Mouse (Mus musculus): ENCODE data around the gene Lzts2. TPM values are rescaled to one million over a fixed set of nuclear protein-coding genes. Genes with fewer than 3 reads are reported as not detected.
"Not testable (repeated sequence)": the region's sequence is repeated elsewhere in the genome, so short reads cannot be mapped to it uniquely, and the experiment has no call there.

Lzts2 gene
- polyA plus RNA-seq, 1 experiment from 2014 or later = 69.1 TPM

DNA sequence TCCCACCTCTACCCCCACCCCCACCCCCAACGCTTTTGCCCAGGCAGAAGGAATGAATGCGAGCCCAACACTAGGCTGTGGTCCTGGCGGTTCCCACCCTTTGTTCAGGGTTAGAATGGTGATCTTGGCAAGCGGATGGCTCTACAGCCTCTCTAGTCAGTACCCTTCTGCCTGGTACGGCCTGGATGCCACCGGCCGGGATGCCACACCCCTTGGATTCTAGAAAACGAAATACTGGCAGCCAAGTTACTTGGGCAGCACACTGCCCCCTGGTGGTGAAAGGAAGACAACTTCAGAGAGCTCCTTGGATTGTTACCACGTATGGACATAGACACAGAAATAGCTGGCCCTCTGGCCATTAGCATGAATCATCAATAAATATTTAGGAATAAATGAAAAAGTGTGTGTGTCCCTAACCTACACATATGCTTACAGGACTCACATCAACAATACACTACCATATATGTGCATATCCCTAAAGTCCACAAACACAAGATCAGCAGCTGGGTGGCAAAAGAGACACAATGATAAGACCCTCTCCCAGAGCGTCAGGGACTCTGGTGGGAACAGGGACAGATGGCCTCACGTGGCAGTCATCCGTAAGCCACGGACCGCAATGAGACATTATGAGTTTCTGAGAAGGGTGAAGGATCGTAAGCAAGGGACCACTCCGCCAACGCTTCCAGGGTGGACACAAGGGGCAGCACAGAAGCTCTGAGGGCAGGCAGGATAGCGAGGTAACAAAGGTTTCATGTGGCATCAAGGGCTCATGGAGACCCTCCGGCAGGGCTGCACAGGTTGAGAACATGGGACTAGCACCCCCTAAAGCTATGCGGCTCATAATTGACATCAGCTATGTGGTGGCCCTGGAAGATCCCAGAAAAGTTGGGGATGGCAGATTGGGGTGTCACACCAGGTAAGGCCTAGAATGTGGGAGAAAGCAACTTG is 16.8 kb downstream of the Lzts2 start:
- Histone ChIP-seq H3K4me3 (peak overlapping the region; percentile 16; the same call in 1 of the 2 replicates), H3K4me1 (replicated peaks) (peaks cover 61% of the 10 kb centered on the region), H3K27me3 (ENCODE audit: insufficient read depth, poor library complexity, severe bottlenecking) (peaks cover 15% of the 10 kb centered on the region), H3K36me3 (peaks cover 30% of the 10 kb centered on the region), H3K27ac (no peak overlapping the region), H3K9me3 (no peaks in the 10 kb centered on the region)
- WGBS = 43% methylated on average over 20 of the region's 20 CpGs
- peak; percentile 75 for DNase-seq (ENCODE audit: low spot score)

DNA sequence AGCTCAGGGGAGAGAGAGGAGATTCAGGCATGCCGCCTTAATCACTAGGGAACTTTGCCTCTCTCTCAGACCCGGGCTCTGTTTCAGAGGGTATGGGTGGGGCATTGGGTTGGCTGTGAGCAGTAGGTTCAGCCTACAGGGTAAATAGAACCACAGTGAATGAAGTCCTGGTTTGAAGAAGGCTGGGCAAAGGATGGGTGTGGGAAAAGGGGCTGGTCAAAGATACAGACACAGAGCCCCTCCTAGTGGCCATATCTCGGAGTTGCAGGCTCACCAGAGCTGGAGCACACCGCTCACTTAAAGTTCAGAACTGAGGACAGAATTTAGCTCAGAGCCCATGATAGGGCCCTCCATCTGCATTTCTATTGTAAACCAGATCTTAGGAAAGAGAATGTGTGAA is 17.6 kb downstream of the Lzts2 start:
- H3K4me3 ChIP-seq = no peak overlapping the region
- H3K36me3 ChIP-seq = peaks cover 22% of the 10 kb centered on the region
- peaks cover 61% of the 10 kb centered on the region for H3K4me1 ChIP-seq (replicated peaks)
- WGBS = 26% methylated on average over 4 of the region's 4 CpGs
- peak; percentile 83 for DNase-seq (ENCODE audit: low spot score)
- H3K27ac ChIP-seq = no peak overlapping the region
- H3K9me3 ChIP-seq = no peaks in the 10 kb centered on the region
- H3K27me3 ChIP-seq (ENCODE audit: insufficient read depth, poor library complexity, severe bottlenecking) = peaks cover 23% of the 10 kb centered on the region

DNA sequence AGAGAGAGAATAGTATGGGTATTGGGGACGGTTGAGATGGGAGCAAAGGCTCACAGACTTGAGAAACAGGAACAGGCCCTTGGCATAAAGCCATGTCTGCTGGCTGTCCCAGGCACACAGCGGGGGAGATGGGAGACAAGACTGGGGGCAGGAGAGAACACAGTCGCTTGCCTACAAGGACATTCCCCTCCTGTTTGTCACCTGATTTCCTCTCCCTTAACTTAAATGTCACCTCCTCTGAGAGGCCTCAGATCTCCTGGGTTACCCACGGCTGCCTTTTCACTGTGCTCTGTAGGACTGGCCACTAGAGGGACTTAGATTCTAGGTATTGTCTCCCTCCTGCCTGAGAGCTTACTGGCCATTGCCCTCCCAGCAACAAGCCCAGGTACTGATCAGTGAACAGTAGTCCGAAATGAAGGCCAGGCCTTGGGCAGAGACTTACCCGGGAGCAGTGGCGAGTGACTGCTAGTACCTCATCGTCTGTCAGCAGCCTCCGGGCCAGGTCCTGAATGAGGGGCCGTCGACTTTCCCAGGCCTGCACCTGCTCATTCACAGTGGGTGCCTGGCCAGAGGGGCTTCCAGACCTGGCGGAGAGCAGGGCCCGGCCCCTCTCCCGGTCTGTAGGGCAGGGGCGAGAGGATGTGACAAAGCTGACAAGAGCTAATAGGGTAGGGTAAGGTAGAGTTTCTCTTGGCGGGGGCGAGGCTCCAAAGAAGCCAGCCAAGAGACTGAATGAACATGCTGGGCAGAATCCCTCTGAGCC is 18.5 kb downstream of the Lzts2 start:
- DNase-seq (ENCODE audit: low spot score) = no peak
- WGBS = 49% methylated on average over 17 of the region's 17 CpGs
- Histone ChIP-seq H3K9me3 (no peaks in the 10 kb centered on the region), H3K27me3 (ENCODE audit: insufficient read depth, poor library complexity, severe bottlenecking) (peaks cover 27% of the 10 kb centered on the region), H3K4me1 (replicated peaks) (peaks cover 63% of the 10 kb centered on the region), H3K36me3 (peaks cover 12% of the 10 kb centered on the region), H3K4me3 (no peak overlapping the region), H3K27ac (0 out of 2 replicates have a peak overlapping the region, but pooled peaks have one; percentile 5)

- Histone ChIP-seq H3K9me3 (no peaks in the 10 kb centered on the region), H3K4me3 (no peak overlapping the region), H3K27me3 (ENCODE audit: insufficient read depth, poor library complexity, severe bottlenecking) (peaks cover 64% of the 10 kb centered on the region), H3K27ac (peak overlapping the region; percentile 54; the same call in 1 of the 2 replicates), H3K4me1 (replicated peaks) (peaks cover 45% of the 10 kb centered on the region), H3K36me3 (no peaks in the 10 kb centered on the region)
- DNase-seq (ENCODE audit: low spot score) = peak; percentile 70
- WGBS = 29% methylated on average over 16 of the region's 16 CpGs
Measured at GRCm38 (mm10) chr19:45036867-45037266, 22.7 kb downstream of the Lzts2 start.

DNA sequence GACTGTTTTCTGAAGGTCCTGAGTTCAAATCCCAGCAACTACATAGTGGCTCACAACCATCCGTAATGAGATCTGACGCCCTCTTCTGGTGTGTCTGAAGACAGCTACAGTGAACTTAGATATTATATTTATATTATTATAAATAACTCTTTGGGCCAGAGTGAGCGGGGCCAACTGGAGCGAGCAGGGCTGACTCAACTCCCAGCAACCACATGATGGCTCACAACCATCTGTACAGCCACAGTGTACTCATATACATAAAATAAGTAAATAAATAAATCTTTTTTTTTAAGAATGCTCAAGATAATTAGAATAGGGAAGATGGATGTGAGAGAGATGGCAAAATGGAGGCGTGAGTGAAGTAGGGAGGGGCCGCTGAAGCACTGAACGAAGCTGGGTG is 24.0 kb downstream of the Lzts2 start:
- WGBS = 92% methylated on average over 7 of the region's 7 CpGs
- not testable (repeated sequence) for DNase-seq (ENCODE audit: low spot score); H3K36me3 ChIP-seq; H3K4me3 ChIP-seq; H3K9me3 ChIP-seq; H3K27ac ChIP-seq
- Histone ChIP-seq H3K27me3 (ENCODE audit: insufficient read depth, poor library complexity, severe bottlenecking) (peaks cover 69% of the 10 kb centered on the region), H3K4me1 (replicated peaks) (peaks cover 40% of the 10 kb centered on the region)

DNA sequence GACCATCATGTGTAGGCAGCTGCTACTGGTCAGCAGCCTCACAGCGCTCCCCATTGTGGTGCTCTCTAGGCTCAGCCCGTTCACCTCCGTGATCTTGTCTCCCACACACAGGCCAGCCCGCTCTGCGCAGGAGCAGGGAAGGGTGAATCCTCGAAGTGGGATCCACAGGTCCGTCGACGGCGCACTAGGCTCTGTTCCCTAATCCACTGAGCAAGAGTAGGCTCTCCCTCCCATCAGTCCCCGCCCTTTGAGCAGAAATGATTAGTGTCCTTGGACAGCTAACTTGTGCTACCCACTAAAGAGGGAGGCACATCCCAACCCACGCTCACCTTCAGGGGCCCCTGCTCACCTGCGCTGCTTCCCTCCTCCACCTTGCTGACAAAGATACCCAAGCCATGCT is 26.0 kb downstream of the Lzts2 start:
- H3K36me3 ChIP-seq = no peaks in the 10 kb centered on the region
- no peak overlapping the region for H3K27ac ChIP-seq
- peaks cover 89% of the 10 kb centered on the region for H3K27me3 ChIP-seq (ENCODE audit: insufficient read depth, poor library complexity, severe bottlenecking)
- DNase-seq (ENCODE audit: low spot score) = no peak
- no peaks in the 10 kb centered on the region for H3K9me3 ChIP-seq
- H3K4me1 ChIP-seq (replicated peaks) = peaks cover 46% of the 10 kb centered on the region
- H3K4me3 ChIP-seq = no peak overlapping the region
- WGBS = 52% methylated on average over 13 of the region's 13 CpGs

- WGBS = 66% methylated on average over 11 of the region's 11 CpGs
- H3K9me3 ChIP-seq = no peaks in the 10 kb centered on the region
- H3K4me3 ChIP-seq = no peak overlapping the region
- no peak for DNase-seq (ENCODE audit: low spot score)
- H3K36me3 ChIP-seq = no peaks in the 10 kb centered on the region
- H3K4me1 ChIP-seq (replicated peaks) = peaks cover 60% of the 10 kb centered on the region
- peaks cover 92% of the 10 kb centered on the region for H3K27me3 ChIP-seq (ENCODE audit: insufficient read depth, poor library complexity, severe bottlenecking)
- H3K27ac ChIP-seq = no peak overlapping the region
Measured at GRCm38 (mm10) chr19:45044389-45044927, 30.2 kb downstream of the Lzts2 start.

GRCm38 (mm10) chr19:45045236-45045635 is 31.0 kb downstream of the Lzts2 start:
- Histone ChIP-seq H3K4me3 (no peak overlapping the region), H3K36me3 (no peaks in the 10 kb centered on the region), H3K9me3 (no peaks in the 10 kb centered on the region), H3K27me3 (ENCODE audit: insufficient read depth, poor library complexity, severe bottlenecking) (peaks cover 92% of the 10 kb centered on the region), H3K4me1 (replicated peaks) (peaks cover 54% of the 10 kb centered on the region), H3K27ac (no peak overlapping the region)
- WGBS = 47% methylated on average over 15 of the region's 15 CpGs
- DNase-seq (ENCODE audit: low spot score) = no peak

DNA sequence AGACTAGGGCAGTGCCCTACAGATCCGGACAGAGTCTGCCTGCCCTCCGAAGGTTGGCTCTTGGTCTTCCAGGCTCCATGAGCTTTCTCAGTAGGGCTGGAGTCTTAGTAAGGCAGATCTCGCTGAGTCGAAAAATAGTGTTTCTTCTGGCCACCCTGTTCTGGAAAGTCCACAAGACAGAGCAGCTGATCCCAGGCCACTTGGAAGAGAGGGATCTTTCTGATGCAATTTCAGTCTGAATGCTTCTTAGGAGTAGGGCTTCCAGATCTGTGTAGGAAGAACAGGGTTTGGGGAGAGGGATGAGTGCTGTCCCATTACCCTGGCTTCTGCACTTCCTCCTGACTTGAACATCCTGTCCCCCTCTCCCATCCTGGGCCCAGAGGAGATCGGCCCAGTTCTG is 31.4 kb downstream of the Lzts2 start, which contains the start of gene Pdzd7:
Gene Pdzd7 (minus strand): TSS at position 67 of the 400 bp plus-strand sequence.
- Histone ChIP-seq H3K27ac (peak within 1 kb of the TSS; percentile 86), H3K36me3 (no peaks in the 10 kb centered on the region), H3K9me3 (no peaks in the 10 kb centered on the region), H3K27me3 (ENCODE audit: insufficient read depth, poor library complexity, severe bottlenecking) (peaks cover 92% of the 10 kb centered on the region), H3K4me3 (peak within 1 kb of the TSS; percentile 61), H3K4me1 (replicated peaks) (peaks cover 53% of the 10 kb centered on the region)
- 75% methylated on average over 5 of the region's 5 CpGs for WGBS
- no peak for DNase-seq (ENCODE audit: low spot score)

- Histone ChIP-seq H3K27me3 (ENCODE audit: insufficient read depth, poor library complexity, severe bottlenecking) (peaks cover 83% of the 10 kb centered on the region), H3K4me1 (replicated peaks) (peaks cover 43% of the 10 kb centered on the region), H3K9me3 (no peaks in the 10 kb centered on the region), H3K36me3 (no peaks in the 10 kb centered on the region), H3K27ac (peak overlapping the region; percentile 86), H3K4me3 (peak overlapping the region; percentile 61)
- DNase-seq (ENCODE audit: low spot score) = peak; percentile 62
- 2% methylated on average over 34 of the region's 34 CpGs for WGBS
Measured at GRCm38 (mm10) chr19:45046523-45047321, 32.5 kb downstream of the Lzts2 start.

- peak within 1 kb of the TSS; percentile 86 for H3K27ac ChIP-seq
- H3K4me3 ChIP-seq = peak within 1 kb of the TSS; percentile 61
- DNase-seq (ENCODE audit: low spot score) = peak; percentile 80
- under 1% methylated on average over 26 of the region's 26 CpGs for WGBS
- peaks cover 41% of the 10 kb centered on the region for H3K4me1 ChIP-seq (replicated peaks)
- peaks cover 5% of the 10 kb centered on the region; the same call in 1 of the 2 replicates for H3K36me3 ChIP-seq
- peaks cover 75% of the 10 kb centered on the region for H3K27me3 ChIP-seq (ENCODE audit: insufficient read depth, poor library complexity, severe bottlenecking)
- H3K9me3 ChIP-seq = no peaks in the 10 kb centered on the region
Measured at GRCm38 (mm10) chr19:45047417-45047934, 33.3 kb downstream of the Lzts2 start, which contains the start of gene Sfxn3. TSS of gene Sfxn3 (plus strand) at chr19:45047503.

Measured in hindbrain, embryonic 10.5 days (tissue).